Mouse (Mus musculus): ENCODE measurements around the gene Zic1. TPM values are rescaled to one million over a fixed set of nuclear protein-coding genes. Genes with fewer than 3 reads are reported as not detected.

Zic1 gene
- total RNA-seq, 1 experiment from 2014 or later = not detected

DNA sequence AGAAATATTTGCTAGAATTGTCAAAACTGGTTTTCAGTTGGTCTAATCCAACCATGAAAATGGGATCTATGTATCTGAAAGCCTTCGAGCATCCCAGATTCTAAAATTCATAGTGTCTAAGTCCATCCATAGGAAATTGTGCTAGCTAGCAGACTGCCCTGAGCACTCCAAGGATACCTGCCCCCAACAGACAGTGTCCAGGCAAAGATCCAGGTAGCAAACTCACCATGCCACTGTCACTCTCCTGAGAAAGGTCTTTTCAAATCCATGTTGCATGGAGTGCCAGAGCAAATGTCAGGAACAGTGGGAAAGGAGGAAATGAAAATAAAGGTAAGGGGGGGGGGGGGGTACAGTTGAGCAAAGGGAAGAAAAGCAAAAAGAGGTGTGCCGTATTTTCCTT is 18.0 kb downstream of the Zic1 start:
- no peak for ATAC-seq (replicated peaks in 1 of 2; ENCODE audit: insufficient read depth in 1 of 2, low FRiP score in 2 of 2, low TSS enrichment in 1 of 2, low read depth in 1 of 2, poor library complexity in 2 of 2, severe bottlenecking in 2 of 2)

Other genes starting within 250 kb of the Zic1 start
- gene Zic4, start 3.4 kb downstream of the Zic1 start, total RNA-seq (2017) = not detected in 2 replicates